Mouse (Mus musculus) mouse trophoblast stem cell (cell line): ENCODE data around the gene Usp31.

Source experiments
- in situ Hi-C, 2 experiments: fragments of 300-500 bp; cut with MseI, MboI; formaldehyde crosslinking; loops; 2 replicates in 1 of 2; 3 replicates in 1 of 2; pipeline ENCODE4 v1.15.1; 2025

The Usp31 gene

DNA sequence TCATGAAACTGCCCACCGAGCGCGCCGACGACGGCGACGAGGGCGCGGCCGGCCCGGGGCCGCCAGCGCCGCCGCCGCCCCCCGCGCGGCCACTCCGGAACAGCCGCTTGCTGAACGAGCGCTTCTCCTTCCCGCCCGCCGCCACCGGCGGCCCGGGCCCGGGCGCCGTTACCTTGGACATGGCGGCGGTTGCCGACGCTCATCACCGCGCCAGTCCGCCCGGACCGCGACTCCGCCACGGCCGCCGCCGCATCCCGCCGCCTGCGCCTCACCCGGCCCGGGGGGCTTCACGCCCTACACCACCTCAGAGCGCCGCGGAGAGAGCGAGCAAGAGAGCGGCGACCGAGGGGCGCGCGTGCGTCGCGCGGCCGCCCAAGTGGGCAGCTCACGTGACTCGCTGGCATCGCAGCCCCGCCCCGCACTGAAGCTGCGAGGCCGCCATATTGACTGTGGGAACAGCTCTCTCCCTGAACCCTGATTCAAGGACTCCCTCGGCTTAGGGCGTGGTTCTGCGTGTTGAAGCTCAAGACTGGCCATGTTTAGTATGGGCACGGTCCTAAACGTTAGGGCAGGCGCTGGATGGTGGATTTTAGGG is at the start of gene Usp31:
Gene Usp31 (minus strand): TSS at position 181 of the 595 bp plus-strand sequence.
- in situ Hi-C loops, result no loop called here

DNA sequence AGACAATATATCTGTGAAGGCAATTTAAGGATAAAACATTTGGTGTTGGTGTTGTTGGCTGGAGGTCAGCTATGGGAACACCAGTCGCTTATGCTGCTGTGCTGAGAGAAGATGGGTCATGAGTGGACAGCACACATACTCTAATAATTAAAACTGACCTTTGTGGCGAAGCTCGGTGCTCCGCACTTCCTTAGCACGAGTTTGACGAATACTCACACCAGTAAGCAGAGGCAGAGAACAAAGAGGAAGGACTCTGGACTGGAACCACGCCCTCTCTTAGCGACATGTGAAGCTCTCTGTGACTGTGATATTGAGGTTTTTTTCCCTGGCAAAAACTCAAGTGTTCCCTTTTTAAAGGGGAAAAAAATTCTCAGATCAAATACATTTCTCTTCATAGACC is 47.7 kb upstream of the Usp31 start:
- in situ Hi-C loops, result no loop called here

DNA sequence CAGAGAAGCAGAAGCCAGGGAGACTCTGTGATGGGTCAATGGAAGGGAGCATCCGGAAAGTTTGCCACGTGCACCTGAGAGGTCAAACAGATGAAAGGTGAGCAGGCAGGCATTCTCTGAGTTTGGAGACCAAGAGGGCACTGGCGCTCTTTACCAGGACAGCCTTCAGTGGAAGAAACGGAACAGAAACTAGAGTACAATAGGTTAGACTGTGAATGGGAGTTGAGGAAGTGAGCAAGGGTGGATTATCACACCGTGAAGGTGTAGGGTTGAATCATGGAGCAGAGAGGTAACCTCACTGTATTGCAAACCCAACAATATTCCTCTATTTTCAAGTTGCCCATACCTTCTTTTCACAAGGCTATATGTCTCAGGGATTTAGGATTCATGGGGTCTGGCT is 43.2 kb upstream of the Usp31 start:
- in situ Hi-C loops, result no loop called here

DNA sequence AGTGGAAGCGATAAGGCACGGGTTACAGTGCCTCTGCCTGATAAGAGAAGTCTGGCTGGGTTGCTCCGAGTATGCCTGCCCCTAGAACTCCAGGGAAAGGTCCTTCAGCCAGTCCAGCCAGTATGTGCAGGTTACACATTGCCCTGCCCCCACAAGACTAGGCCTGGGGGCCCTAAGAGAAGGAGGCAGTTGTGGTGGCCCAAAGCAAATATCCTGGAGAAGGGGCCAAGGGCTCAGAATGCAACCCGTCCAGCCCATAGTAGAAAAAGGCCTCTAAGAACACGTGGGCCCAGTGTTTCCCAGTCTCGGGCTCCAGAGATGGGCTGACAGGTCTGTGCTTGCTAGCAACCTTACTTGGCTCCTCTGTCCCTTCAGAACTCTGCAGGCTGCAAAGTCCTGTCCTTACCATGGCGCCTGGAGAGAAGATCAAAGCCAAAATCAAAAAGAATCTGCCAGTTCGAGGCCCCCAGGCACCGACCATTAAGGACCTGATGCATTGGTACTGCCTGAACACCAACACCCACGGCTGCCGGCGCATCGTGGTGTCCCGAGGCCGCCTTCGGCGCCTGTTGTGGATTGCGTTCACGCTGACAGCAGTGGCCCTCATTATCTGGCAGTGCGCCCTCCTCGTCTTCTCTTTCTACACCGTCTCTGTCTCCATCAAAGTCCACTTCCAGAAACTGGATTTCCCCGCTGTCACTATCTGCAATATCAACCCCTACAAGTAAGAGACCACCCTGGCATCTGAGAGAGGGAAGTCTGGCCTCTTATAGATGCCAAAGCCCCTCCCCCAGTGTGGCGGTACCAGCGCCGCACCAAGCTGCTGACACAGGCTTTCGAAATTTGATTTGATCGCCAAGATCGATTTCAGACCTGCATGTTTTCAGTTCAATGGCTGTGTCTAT is 30.7 kb upstream of the Usp31 start:
- in situ Hi-C loops, result loop anchor here in 1 of 2 experiments (5.0 kb wide), 1 partner anchor 225 kb away; no protein-coding TSS in a partner anchor

DNA sequence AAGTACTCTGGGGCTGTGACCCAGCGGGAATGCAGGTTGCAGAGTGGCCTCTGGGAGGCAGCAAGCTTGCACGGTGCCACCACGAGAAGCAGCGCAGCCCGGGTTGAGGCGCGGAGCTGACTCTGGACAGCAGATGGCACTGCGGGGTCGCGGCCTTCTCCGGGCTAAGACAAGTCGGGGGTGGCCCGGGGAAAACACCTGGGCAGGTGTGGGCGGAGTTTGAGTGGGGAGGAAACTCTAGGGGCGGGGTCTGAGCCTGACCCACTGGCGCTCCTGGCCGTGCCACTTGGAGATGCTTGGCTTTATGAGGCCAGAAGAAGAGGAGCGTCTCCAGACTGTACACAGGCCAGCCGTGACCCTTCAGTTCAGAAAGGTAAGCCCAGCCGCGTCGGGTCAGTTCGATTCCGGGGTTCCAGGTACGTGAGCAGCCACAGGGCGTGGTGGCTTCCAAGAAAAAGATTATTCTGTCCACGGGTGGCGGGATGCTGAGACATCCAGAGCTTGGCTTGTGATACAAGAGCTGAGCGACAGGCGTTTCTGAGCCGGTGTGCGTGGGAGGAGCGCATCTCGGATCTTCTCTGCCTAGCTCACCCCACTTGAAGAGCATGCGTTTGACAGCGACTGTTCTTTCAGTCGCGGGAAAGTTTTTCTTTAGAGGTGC is 27.2 kb upstream of the Usp31 start, which contains the start of gene Scnn1g:
Gene Scnn1g (plus strand): TSS at position 309 of the 661 bp plus-strand sequence.
- in situ Hi-C loops, result loop anchor here in 1 of 2 experiments (5.0 kb wide), 1 partner anchor 238 kb away; no protein-coding TSS in a partner anchor

DNA sequence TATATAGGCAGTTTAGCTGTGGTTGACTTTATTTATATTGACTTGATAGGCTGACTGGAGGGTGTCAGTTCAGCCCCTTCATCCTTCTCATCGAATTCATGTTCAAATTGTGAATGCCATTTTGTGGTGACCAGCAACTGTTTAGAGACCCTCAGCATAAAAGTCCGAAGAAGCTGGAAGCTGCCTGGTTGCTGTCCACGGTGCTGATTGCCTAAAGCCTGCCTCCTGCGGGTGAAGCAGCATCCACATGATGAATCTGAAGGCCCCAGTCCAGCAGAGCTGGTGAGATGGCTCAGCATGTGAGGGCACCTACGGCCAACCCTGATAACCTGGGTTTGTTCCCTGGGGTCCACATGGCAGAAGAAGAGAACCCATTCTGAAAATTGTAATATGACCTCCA is 23.2 kb upstream of the Usp31 start:
- in situ Hi-C loops, result loop anchor here in 1 of 2 experiments (5.0 kb wide), 1 partner anchor 242 kb away; no protein-coding TSS in a partner anchor

DNA sequence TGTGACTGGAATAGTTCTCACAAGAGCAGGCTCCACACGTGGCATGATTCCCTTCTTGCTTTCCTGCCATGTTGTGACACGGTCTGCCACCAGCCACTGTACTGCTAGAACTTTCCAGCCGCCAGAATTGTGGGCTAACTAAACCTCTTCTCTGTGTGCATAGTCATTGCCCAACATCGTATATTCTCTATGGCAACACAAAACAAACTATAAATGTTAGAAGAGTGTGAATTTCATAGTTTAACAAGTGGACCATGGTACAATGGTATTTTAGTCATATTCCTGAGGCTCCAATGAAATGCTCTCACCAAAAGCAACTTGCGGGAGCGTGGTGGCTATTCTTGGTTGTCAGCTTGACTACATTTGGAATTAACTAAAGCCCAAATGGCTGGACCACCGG is 10.0 kb upstream of the Usp31 start:
- in situ Hi-C loops, result no loop called here

DNA sequence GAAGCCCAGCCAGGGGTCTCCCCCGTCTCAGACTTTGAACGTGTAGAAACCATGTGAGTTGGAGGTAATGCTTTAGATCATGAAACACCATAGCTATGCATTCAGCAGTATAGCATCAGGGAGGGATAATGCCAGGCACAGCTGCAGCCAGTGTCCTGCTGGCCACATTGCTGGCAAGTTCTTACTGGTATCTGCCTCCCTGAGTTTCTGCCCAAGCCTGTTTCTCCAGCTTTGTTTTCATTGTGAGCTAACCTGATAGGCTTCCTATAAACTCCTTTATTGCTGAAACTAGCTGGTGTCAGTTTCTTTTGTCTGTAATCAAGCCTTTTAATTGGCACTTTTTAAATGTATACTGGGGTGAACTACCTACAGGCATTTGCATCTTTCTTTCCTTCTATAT is 4.1 kb upstream of the Usp31 start:
- in situ Hi-C loops, result no loop called here

DNA sequence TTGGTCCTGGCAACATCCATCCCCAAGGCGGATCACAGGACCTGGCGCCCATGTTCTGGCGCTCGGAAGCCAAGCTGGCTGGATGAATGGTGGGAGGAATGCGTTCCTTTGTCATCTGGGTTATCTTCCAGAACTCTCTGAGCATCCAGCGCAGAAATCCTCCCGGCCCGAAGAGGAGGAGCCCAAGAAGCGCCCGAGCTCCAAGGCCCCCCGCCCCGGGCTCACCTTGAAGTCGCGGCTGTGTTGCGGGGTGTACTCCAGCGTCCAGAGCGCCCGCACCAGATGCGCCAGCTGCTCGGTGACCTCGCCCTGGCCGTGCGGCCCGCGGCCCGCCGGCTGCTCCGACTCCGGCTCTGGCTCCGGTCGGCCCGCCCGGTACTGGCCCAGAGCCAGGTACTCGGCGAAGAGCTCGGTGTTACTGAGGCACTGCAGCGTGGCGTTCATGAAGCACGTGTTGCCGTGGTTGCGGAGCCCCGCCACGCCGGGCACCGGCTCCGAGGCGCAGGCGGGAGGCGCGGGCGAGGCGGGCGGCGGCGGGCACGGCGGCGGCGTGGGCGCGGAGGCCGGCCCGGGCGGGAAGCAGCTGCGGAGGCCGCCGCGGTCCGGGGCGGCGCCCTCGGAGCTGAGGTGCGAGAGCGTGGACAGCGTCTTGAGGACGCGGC is 511 bp downstream of the Usp31 start:
- in situ Hi-C loops, result no loop called here

DNA sequence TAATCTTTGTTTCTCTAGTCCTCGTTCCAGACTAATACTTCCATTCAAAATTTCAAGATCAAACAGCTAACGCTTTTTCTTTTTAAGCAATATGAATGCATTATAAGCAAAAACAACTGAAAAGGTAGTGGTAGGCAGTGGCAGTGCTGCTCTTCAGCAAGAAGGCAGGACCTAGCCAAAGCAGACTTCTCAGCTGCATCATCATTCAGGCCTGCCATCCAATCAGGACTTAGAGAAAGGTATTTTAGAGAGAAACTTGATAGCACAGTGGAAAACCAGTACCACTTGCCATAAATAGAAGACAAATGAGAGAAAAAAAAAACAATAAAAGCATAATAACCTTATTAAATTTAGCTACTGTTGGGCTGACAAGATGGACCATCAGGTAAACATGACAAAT is 2.0 kb downstream of the Usp31 start:
- in situ Hi-C loops, result no loop called here

DNA sequence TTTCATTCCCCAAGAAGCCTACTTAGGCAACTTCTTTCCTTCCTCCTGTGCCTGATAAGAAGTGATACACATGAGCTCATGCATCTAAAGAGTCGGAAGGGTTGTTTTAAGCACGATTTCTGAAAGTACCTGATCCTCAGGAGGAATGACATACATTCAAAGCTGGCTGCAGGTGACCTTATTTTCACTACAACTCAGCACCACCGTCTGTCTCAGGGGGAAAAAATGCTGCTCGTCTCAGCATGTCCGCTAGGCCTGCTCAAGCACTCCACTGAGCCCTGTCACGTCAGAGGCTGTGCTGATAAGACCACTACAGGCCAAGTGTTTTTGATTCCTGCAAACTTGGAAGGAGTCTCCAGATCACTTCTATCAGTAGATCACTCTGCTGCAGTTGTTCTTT is 5.1 kb downstream of the Usp31 start:
- in situ Hi-C loops, result no loop called here

DNA sequence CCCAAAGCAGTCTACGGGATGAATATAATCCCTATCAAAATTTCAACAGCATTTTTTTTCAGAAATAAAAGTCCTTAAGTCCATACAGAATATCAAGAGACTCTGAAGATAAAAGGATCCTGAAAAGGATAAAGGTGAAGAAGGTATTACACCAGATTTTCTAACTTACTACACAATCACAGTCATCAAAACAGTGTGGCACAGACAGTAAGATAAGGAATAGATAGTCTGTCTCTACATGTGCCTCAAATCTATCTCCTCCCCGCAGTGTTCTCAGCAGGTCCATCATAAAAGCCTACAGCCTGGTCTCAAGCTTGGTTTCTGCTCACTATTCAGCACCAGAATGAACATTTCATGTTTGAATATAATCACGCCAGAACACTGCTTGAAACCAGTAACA is 6.6 kb downstream of the Usp31 start:
- in situ Hi-C loops, result no loop called here

DNA sequence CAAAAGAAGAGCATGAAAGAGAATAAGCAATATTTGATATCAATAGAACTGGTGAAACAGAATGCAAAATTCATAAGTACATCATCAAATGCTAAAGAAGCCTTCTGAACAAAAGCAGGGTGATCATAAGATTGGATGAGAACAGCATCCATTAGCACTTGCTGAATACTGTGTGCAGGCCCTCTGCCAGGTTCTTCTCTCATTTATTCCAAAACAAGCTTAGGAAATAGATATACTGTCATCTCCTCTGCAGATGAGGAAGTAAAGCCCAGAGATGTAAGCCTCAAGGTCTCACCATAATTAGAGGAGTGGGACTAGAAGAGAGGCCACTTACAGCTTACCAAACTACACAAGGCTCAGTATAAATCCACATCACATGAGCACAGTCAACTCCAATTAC is 7.8 kb downstream of the Usp31 start:
- in situ Hi-C loops, result no loop called here

DNA sequence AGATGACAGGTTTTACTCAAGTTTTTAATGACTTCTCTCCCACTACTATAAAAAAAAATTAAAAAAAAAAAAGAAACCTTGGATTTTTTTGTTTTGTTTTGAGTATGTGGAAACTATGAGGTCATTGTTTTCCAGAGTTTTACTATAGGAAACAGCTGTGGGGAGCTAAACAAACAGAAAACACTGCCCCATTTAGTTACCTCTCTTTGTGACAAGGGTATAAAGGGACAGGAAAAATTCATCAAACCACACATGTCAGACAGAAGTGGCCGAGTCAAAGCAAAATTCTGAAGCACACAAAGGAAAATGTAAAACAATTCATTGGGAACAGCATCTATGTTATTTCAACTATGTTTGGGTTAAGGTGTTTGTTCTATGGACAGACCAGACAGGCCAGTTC is 9.5 kb downstream of the Usp31 start:
- in situ Hi-C loops, result no loop called here

DNA sequence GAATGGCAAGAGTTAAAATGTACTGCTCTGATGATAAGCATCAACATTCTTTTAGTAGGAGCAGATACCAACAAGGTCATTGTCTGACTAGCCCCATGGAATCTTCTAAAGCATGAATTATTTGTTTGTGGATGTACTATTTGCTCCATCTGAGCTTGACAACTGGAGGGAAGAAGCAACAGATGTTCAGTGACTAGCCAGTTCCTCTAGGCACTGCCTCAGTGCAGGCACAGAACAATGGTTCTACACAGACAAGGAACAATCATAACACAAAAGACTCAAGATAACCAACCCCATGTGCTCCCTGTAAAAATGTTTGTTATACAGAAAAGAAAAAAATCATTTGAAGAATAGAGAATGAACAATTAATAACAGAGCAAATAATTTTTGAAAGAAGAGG is 9.9 kb downstream of the Usp31 start:
- in situ Hi-C loops, result no loop called here

DNA sequence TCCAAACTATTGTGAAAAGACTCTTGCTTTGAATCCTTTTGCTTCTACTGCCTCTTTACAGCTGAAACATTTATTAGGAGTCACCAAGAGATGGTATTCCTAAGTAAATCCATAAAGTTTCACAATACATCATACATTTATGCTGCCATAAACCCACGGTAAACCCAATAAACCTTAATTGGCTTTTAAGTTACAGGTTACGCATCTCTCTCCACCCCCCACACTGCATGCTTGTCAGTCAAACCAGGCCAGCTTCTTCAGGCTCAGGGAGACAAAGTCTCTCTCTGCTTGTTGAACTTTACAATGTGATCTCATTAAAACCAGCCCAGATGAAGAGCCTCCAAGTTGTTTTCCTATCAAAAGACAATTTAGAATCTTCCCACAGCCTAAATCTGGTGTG is 15.2 kb downstream of the Usp31 start:
- in situ Hi-C loops, result no loop called here

DNA sequence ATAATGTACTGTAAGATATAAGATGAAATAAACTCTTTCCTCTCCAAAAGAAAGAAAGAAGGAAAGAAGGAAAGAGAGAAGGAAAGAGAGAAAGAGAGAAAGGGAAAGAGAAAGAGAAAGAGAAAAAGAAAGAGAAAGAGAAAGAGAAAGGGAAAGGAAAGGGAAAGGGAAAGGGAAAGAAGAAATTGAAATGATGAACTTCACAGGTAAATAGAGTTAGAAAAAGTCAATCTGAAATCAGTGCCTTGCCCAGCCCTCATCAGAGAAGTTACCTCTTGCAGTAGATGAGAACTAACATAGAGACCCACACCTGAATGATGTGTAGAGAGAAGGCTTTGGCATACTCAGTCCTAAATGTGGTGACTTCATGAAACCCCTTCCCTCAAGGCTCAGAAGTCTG is 17.7 kb downstream of the Usp31 start:
- in situ Hi-C loops, result no loop called here

DNA sequence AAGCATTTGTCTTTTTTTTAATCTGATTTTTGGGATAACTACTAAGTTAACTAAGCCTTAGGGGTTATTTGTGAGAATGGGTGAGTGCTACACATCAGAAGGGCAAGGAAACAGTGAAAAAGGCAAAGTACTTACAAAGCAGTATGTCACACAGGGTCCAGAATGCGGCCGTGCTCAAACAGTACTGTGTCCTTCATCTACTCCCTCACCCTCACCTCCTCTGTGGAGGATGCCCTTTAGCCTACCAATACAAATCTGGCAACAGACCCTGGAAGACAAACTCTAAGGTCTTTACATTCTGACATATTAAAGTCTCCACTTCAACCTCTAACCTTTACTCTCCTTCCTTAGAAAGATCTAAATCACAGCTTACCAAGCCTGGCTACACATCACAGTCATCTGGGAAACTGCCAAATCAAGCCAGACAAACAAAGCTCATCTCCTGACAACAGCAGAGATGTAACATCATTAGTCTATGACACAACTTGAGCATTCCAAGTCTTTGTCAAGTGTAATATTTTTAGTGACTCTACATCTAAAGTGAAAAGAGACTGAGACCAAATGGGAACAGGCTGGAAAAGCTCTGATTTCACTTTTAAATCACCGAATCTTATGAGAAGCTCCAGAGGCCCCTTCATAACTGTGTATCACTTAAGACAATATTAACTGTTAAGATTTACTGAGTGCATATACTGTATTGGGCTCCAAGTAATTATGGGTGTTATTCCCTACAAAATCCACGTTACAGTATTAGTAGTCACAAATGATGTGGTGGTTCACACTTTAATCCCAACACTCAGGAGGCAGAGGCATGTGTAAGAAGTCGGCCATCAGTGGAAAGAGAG is 21.7 kb downstream of the Usp31 start:
- in situ Hi-C loops, result no loop called here

DNA sequence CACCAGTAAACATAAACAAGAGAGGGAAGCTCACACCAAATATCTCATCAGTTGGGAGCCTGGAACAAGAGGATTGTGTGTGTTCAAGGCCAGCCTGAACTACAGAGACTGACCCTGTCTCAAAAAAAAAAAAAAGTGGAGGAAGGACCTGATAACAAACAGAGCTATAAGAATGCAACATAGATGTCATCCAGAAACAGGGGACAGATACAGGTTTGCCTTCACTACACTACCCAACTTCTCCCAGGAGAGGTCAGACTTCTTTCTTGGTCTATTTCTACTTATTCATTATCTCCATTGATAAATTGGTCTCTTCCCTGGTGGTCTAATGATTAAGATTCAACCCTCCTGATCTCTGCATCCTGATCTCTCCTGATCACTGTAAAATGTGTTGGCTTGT is 25.9 kb downstream of the Usp31 start:
- in situ Hi-C loops, result no loop called here

DNA sequence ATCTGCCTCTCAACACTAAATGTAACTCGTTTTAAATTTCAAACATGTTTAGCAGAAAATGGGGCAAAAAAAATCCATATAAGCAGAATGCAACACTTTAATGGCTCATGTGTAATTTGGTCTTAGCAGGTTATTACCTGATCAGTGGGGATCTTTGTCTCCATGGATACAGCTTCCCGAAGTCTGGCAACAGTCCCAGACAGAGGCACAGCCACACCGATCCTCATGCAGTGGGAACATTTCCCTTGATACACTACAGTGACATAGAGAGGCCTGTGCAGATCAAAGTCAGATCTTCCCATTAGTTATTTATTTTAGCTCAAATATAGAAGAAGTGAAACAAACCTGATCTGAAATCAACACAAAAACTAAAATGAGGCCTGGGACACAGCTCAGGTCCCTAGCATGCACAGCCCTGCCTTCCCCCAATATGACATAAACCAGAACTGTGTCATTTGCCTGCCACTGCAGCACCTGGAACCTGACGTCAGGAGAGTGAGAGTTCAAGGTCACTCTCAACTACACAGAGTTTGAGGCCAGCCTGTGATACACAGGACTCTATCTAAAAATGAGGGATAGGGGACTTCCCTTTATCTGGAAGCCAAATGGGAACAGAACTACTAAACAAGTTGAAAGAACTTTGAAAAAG is 29.8 kb downstream of the Usp31 start:
- in situ Hi-C loops, result no loop called here
